Mouse (Mus musculus): ENCODE results near the gene Aloxe3.
A peak's percentile ranks its signal among the peaks of the same experiment; 100 is the strongest.

Aloxe3 gene

DNA sequence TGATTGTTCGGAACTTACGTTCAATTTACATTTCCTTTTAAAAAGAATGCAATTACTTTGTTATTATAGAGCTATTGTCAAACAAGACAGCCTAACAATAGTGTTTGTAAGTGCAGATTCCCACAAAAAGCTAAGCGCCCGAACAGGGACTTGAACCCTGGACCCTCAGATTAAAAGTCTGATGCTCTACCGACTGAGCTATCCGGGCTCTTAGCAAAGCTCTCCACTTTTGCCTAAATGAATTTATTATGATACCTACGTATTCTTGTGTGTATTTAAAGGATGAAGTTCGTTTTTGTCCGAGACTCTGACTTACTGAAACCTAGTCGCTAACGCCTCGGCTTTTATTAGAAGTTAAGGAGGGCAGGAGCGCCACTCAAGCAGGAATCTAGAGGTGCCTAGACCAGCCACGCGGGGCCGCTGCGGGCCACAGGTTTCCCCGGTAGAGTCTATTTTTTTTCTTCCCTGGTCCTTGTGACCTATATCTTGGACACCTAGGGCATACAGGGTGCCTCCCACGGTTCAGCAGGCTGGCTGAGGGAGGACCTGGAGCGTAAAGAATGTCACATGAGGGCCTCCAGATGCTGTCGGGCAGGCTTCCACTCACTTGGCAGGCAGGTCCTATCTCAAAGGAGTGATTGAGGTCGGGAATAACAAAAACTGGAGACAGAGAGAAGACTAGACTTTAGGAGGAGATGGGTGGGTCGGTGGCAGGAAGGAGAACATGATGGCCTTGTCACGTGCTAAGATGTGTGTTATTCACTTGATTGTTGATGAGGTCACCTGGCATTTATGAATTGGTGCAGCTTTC is 450 bp upstream of the Aloxe3 start:
- DNase-seq = peak; percentile 92

DNA sequence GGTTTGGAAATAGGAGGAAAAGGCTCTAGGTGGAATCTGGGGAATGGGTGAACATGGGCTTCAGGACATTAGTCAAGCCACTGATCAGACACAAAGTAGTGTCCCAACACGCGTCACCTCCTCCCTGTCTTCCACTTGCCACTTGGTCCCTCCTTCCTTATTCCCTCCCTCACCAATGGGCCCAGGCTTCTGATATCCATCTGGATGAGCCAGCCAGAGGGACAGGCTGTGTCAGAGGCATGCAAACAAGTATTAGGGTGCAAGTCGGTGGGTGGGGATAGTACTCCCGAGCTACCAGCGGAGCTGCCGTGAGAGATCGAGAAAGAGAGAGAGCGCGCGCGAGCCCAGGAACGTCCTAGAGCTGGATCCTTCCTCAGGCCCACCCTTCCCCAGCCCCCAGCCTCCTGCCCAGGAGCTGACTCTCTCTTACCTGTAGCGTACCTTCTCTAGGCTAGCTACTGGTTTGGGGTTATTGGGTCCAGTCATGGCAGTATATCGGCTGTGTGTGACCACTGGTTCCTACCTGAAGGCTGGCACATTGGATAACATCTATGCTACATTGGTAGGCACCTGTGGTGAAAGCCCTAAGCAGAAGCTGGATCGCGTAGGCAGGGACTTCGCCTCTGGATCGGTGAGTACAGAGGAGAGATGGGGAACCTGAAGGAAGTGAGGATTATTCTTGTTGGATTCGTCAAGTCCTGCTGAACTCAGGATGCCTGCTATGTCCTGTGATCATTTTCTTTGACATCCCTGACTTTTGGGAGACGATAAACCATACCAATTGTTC is 416 bp downstream of the Aloxe3 start:
- peak; percentile 79 for DNase-seq

DNA sequence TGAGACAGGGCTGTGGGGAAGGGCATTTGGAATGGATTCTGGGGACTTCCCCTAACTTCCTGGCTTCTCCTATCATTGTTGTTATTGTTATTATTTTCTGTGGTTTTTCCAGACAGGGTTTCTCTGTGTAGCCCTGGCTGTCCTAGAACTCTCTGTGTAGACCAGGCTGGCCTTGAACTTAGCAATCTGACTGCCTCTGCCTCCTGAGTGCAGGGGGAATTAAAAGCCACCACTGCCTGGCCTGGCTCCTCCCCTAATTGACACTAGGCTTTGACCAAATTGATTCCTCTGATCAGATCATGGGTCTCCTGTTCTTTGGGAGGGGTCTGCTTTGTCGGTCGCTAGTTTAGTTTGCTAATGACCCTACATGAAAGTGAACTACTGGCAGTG is 1.0 kb downstream of the Aloxe3 start:
- no peak for DNase-seq

DNA sequence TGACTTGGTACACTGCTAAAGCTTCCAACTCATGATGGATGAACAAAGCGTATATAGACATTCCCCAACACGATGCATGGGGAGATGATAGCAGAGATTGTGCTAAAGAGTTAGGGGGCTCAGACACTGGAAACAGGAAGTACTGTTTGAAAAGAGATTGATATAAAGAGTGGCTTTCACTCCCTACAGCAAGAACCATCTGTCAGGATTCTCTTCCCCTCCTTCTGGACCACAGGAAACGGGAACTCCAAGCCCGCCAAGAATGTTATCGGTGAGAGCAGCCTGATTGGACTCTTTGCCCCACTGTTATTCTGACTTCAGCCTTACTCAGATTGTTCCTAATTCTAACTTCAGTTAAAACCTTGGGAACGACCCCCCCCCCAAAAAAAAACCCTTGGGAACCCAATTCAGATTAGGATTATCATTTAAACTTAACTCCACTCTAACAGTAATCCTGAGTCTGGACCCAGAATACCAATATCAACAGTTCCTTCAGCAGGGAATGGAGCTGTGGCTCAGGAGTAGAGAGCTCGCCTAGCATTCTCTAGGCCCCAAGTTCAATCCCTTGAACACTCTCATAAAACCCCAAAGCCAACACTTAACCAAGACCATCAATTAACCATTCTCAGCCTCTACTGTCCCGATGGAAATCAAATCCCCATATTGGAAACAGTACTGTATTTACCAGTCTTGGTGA is 2.9 kb downstream of the Aloxe3 start:
- DNase-seq = no peak

DNA sequence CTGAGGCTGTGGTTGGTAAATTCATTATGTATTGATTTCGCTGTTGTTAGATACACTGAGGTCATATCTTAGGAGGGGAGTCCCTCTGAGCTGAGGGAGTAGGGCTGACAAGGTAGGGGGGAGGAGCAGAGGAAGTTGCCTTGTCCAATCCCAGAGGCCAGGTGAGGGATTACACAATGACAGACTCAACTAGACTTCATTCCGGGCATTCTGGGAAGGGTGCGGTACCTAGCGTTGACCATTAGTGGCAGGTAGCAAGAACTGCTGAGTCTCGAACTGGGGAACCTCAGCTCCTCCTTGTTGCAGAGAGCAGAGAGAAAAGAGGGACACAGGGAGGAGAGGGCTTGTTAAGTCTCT is 7.8 kb downstream of the Aloxe3 start:
- DNase-seq = no peak

DNA sequence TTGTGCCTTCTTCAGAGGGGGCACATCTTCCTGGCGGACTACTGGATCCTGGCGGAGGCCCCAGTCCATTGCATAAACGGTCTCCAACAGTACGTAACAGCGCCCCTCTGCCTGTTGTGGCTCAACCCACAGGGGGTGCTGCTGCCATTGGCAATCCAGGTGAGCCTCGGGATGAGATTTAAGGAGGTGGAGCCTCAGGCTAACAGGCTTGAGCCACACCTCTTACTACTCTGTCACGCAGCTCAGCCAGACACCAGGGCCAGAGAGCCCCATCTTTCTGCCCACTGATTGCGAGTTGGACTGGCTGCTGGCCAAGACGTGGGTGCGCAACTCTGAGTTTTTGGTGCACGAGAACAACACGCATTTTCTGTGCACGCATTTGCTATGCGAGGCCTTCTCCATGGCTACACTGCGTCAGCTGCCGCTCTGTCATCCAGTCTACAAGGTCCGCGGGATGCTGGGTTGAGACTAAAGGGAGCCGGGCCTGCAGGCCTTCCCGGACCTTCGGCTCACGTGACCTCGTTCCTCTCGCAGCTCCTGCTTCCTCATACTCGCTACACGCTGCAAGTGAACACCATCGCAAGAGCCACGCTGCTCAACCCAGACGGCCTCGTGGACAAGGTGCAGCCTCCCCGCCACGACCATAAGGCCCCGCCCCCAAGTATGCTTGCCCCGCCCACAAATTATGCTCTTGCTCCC is 8.4 kb downstream of the Aloxe3 start:
- peak; percentile 86 for DNase-seq

DNA sequence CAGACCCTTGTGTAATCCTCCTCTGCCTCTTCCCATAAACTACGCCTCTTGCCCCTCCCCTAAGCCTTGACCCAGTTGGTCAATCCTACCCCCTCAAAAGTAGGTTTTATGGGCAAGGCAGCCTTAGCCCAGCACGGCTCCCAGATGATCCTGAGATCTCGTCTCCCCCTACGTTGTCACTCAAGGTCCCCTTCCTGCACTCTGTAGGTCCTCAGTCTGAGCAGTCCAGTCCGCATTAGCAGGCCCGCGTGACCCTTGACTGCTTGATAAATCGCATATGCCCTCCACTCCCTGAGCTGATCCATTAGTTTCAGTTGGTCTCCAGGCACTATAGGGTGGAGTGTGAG is 8.9 kb downstream of the Aloxe3 start:
- no peak for DNase-seq

DNA sequence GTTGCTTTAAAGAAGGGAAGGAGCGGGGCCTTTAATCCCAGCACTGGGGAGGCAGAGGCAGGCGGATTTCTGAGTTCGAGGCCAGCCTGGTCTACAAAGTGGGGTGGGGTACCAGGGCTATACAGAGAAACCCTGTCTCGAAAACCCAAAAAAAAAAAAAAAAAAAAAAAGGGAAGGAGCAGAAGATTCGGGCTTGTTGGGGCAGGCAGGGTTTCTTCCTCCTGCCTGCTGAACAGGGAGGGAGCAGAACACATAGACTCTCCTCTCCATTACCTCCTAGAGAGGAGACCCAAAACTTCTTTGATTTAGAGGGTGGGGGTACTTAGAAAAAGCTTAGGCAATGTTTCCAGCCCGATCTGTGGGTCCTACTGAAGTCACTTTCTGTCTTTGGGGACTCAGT is 9.7 kb downstream of the Aloxe3 start:
- DNase-seq = no peak

DNA sequence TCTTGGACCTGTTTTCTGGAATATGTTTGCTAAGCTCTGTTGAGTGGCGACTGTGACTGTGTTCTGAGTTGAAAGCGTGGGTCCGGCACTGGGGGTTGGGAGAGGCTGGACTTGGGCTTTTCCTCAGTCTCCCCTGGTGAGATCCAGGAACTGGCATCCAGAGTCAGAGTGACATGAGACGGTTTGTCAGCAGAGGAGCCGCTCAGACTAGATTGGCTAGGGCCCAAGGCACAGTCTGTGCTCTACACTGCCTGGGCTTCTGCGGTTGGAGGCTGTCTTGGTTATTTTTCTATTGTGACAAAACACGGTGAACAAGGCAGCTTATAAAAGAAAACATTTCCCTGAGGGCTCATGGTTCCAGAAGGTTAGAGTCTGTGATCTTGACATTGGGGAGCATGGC is 21.9 kb downstream of the Aloxe3 start:
- DNase-seq = no peak

DNA sequence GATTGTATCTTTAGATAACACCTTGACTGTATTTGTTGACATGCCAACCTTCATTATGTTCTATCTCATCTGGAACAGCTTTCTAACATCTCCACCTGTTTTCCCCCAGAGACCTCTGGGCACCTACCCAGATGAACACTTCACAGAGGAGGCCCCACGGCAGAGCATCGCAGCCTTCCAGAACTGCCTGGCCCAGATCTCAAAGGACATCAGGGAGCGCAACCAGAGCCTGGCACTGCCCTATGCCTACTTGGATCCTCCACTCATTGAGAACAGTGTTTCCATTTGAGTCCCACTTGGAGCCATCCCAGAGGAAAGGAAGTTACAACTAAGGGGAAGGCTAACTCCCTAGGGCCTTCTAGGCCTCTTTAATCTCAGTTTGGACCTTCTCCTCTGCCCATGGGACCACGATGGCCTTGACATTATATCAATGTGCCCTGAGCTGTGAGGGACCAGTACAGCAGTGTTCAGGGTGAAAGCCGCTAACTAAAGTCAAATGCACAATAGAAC is 22.8 kb downstream of the Aloxe3 start:
- DNase-seq = no peak

DNA sequence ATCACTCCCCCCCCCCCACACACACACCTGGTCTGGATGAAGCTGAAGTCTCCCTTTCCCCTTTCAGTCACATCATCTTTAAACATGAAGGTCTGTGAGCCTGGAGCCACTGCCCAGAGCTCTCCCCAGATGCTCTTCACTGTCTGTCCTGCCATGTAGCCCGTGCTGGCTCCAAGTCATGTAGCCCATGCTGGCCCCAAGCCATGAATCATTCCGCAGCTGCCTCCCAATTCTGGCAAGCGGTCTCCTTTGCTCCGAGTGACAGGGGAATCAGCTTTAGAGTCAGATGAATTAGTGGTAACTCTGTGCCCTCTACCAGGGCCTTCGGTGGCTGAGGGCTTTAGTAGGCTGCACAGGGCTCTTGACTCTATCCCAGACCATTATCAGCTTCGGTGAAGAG is 24.0 kb downstream of the Aloxe3 start:
- DNase-seq = peak; percentile 23

DNA sequence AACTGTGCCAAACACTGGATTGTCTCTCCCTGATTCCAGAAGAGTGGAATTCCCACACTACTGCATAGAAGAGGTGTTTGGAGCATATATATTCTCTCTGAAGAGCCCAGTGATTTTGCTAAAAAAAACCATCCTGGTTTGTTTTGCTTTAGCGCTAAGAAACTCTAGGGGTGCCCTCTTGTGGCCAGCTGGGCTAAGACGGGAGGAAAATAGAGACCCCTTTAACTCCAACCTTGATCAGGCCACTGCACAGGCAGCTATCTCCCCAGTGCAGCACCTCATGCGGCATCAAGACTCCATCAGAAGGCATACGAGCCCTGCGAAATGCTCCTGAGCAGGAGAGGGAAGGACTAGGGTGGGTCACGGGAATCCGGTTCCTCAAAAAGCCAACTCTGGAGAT is 24.7 kb downstream of the Aloxe3 start:
- peak; percentile 73 for DNase-seq

DNA sequence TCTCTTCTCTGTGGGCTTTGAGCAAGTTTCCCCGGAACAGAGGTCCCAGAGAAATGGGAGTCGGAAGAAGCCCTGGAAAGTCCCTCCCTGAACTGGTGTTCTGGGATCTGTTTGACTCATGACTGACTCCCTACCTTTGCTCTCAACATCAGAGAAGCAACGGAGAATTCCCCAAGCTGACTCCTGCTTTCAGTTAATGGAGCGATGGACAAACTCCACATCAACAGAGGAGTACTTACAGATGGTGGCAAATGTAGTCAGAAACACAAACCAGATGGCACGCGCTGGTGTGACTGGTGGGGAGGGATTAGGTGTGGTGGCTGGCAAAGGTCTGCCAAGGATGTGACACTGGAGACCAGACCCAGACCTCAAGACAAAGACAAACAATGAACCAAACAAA is 25.3 kb downstream of the Aloxe3 start:
- DNase-seq = no peak

DNA sequence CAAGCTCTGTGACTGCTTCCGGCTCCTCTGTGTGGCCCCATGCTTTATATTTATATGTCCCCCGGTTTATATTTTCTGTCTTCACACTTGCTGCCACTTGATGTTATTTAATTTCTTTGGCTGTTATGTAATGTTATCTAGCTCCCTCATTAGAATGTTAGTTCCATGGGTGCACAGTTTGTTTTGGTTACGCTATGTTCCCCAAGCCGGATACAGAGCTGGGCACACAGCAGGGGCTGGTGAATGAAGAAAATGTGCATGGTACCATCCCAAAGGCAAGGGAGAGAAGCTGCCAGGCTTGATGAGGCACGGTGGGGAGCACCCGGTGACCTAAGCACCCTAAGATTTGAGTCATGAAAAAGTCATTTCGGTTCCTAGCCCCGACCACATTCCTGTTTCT is 28.1 kb downstream of the Aloxe3 start:
- no peak for DNase-seq

DNA sequence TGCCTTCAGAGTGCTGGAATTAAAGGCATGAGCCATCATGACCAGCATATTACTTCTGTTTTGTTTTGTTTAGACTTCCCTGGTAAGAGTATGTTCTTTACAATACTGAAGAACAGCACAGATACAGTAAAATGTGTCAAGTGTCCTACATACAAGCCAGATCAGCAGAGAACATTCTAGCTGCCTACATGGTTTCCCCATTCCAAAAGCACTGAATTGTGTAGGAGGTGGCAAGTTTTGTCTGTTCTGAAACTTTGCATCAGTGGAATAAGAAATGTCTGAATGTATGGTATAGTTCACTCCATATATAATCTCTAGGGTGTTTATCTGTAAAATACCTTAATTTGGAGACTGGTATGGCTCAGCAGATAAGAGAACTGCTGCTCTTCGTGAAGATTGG is 29.7 kb downstream of the Aloxe3 start:
- no peak for DNase-seq

DNA sequence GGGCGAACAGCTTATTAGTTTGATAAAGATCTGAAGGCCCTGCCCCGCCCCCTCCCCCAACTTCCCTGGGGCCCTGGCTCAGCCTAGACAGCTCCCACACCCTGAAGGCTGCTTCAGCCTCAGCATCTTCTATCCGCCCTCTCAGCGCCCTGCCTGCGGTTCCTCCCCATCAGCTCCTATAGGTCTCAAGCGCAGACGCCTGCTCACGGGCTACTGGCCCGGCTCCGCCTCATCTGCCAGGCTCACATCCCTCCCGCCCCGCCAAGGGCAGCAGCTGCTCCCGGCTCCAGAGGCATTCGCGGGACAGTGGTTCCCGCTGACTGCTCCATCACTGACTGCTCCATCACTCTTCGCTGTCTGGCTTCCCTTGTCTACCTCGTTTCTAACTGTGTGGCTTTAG is 31.1 kb downstream of the Aloxe3 start, which contains the start of gene Alox12b:
TSS of gene Alox12b (plus strand) at position 190 of the 400 bp plus-strand sequence.
- DNase-seq = no peak

DNA sequence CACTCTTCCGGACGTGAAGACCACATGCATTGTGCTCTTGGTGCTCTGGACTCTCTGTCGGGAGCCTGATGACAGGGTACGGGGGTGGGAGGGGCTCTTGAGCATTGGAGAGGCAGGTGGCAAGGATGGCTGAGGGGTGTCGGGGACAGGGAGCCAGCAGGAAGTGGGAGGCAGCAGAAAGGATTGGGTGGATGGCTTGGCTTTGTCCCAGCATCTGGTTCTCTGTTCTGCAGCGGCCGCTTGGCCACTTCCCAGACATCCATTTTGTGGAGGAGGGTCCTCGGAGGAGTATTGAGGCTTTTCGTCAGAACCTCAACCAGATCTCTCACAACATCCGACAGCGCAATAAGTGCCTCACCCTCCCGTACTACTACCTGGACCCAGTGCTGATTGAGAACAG is 43.6 kb downstream of the Aloxe3 start:
- no peak for DNase-seq

DNA sequence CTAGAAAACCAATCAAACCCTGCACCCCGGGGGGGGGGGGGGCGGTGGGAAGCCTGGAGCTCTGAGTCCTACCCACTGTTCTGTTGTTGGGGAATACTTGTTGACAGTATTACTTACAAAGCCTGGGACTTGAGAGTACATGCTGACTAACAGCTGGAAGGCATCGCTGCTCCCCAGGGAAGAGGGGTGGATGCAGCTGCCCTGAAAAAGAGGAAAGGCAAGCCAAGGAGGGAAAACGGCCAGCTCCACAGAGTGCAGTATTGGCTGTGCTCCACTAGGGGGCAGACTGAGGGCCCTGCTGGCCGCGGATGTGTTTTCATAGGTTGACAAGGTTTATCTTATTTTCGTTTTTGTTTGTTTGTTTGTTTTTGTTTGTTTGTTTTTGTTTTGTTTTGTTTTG is 45.9 kb downstream of the Aloxe3 start:
- DNase-seq = peak; percentile 27

DNA sequence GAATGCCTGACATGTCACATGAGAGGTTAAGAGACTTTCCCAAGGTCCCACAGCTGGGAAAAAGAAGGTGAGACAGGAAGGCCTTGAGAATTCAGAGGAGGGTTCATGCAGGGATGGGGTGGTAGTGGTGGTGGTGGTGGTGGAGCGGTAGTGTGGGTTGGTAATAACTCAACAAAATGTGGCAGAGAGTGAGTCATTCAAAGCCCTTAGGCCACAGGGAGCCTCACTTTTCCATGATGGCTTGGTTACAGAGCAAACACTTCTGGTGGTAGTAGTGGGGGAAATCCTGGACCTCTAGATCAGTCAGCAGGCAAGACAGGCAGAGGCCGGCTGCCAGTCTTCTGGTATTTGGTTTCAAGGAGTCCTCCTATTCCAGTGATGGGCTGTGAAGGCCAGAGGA is 46.9 kb downstream of the Aloxe3 start:
- no peak for DNase-seq

DNA sequence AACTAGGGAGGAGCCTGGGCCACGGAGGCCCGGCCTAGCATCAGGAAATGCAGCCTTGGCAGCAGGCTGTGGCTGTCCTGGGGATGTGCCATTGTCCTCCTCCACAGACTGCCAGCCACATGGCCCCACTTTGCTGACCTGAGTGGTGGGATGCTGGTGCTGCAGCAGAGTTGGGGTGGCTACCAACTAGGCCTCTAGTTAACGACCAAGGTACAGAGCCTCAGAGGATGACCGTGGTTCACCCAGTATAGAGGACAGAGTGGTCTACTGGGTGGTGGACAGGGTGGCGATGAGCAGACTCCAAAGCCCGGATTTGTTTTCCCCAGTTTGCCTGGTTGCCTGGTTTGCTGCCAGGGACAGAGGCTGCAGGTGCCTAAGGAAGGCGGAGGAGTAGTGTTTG is 49.0 kb downstream of the Aloxe3 start:
- no peak for DNase-seq

DNA sequence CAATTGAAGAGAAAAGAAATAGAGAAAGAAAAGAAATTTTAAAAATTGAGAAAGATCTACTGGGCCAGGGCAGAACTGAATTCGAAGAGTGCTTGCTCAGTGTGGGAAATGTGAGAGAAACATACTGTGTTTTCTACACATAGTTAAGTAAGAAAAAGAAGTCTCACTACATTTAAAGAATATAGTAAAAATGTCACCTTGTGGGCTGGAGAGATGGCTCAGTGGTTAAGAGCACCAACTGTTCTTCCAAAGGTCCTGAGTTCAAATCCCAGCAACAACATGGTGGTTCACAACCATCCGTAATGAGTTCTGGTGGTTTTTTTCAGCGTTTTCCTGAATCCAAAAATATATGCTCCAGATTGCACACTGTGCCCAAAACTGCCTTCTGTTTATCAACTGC is 52.8 kb downstream of the Aloxe3 start:
- no peak for DNase-seq

DNA sequence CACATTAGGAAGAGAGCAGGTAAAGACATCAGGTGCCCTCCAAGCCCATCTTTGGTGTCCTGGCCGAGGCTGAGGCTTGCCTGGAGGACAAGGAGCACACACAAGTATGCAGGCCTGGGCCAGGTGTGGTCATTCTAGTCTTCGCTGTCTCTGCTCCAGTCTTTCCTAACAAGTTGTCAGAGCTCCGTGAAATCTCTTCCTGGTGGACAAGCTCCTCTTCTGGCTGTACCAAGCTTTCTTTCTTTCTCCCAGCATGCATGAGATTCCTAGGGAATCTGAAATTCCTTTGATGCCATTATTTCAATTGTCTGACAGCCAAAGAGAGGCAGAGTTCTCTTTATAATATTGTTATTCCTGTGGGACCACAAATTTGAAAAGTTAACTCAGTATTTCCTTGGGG is 53.8 kb downstream of the Aloxe3 start:
- no peak for DNase-seq

DNA sequence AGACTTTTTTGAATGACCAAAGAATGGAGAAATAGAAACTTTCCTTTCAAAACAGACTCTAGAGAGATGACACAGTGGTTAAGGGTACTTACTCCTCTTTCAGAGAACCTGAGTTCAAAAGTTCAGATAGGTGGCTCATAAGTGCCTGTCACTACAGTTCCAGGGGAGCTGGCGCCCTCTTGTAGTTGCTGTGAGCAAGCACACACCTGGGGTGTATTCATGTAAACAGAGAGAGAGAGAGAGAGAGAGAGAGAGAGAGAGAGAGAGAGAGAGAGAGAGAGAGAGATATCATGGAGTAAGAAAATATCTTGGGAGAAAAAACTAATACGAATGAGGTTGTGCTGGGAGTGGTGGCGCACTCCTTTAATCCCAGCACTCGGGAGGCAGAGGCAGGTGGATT is 54.4 kb downstream of the Aloxe3 start:
- DNase-seq = no peak
